Mouse (Mus musculus): ENCODE measurements around the gene Eml1. TPM values are rescaled to one million over a fixed set of nuclear protein-coding genes. Genes with fewer than 3 reads are reported as not detected.

Eml1 gene
- polyA plus RNA-seq, 1 experiment, result 40.5 TPM

- Histone ChIP-seq H3K27ac (ENCODE audit: insufficient read depth, low read length) (peak overlapping the region; percentile 81), H3K4me1 (ENCODE audit: control insufficient read depth, insufficient read depth, low read length) (peaks cover 39% of the 10 kb centered on the region), H3K4me3 (ENCODE audit: insufficient read depth, low read length) (no peak overlapping the region)
- TF ChIP-seq CTCF (IDR thresholded peaks at IDR 0.05; ENCODE audit: borderline replicate concordance, insufficient read depth, low read length) (no peak), POLR2A (IDR thresholded peaks at IDR 0.05; ENCODE audit: low read depth, low read length) (no peak)
Measured at GRCm38 (mm10) chr12:108393082-108393481, 22.3 kb downstream of the Eml1 start.

GRCm38 (mm10) chr12:108393637-108394036, 22.9 kb downstream of the Eml1 start:
- no peak overlapping the region for H3K4me3 ChIP-seq (ENCODE audit: insufficient read depth, low read length)
- peaks cover 39% of the 10 kb centered on the region for H3K4me1 ChIP-seq (ENCODE audit: control insufficient read depth, insufficient read depth, low read length)
- H3K27ac ChIP-seq (ENCODE audit: insufficient read depth, low read length), result peak overlapping the region; percentile 81
- TF ChIP-seq POLR2A (IDR thresholded peaks at IDR 0.05; ENCODE audit: low read depth, low read length) (0 out of 2 replicates have a peak, but pooled peaks have one; percentile 27), CTCF (IDR thresholded peaks at IDR 0.05; ENCODE audit: borderline replicate concordance, insufficient read depth, low read length) (no peak)

- peak overlapping the region; percentile 75 for H3K27ac ChIP-seq (ENCODE audit: insufficient read depth, low read length)
- no peak for TF ChIP-seq CTCF (IDR thresholded peaks at IDR 0.05; ENCODE audit: borderline replicate concordance, insufficient read depth, low read length)
- TF ChIP-seq POLR2A (IDR thresholded peaks at IDR 0.05; ENCODE audit: low read depth, low read length), result no peak
Measured at GRCm38 (mm10) chr12:108394534-108395284, 24.0 kb downstream of the Eml1 start.

GRCm38 (mm10) chr12:108395285-108395660, 24.5 kb downstream of the Eml1 start:
- peak overlapping the region; percentile 71 for H3K27ac ChIP-seq (ENCODE audit: insufficient read depth, low read length)
- H3K4me1 ChIP-seq (ENCODE audit: control insufficient read depth, insufficient read depth, low read length), result peaks cover 41% of the 10 kb centered on the region
- no peak for TF ChIP-seq CTCF (IDR thresholded peaks at IDR 0.05; ENCODE audit: borderline replicate concordance, insufficient read depth, low read length)
- TF ChIP-seq POLR2A (IDR thresholded peaks at IDR 0.05; ENCODE audit: low read depth, low read length), result no peak
- H3K4me3 ChIP-seq (ENCODE audit: insufficient read depth, low read length), result no peak overlapping the region

More at GRCm38 (mm10) chr12:108394534-108395284, 24.0 kb downstream of the Eml1 start:
- Histone ChIP-seq H3K4me1 (ENCODE audit: control insufficient read depth, insufficient read depth, low read length) (peaks cover 39% of the 10 kb centered on the region), H3K4me3 (ENCODE audit: insufficient read depth, low read length) (no peak overlapping the region)

- Histone ChIP-seq H3K27ac (ENCODE audit: insufficient read depth, low read length) (peak overlapping the region; percentile 9; the same call in 1 of the 2 replicates), H3K4me3 (ENCODE audit: insufficient read depth, low read length) (no peak overlapping the region), H3K4me1 (ENCODE audit: control insufficient read depth, insufficient read depth, low read length) (peaks cover 47% of the 10 kb centered on the region)
- no peak for TF ChIP-seq POLR2A (IDR thresholded peaks at IDR 0.05; ENCODE audit: low read depth, low read length)
- TF ChIP-seq CTCF (IDR thresholded peaks at IDR 0.05; ENCODE audit: borderline replicate concordance, insufficient read depth, low read length), result no peak
Measured at GRCm38 (mm10) chr12:108396081-108396947, 25.6 kb downstream of the Eml1 start.

- peaks cover 36% of the 10 kb centered on the region for H3K4me1 ChIP-seq (ENCODE audit: control insufficient read depth, insufficient read depth, low read length)
Measured at GRCm38 (mm10) chr12:108398681-108399080, 27.9 kb downstream of the Eml1 start.

GRCm38 (mm10) chr12:108399191-108399590, 28.4 kb downstream of the Eml1 start:
- H3K27ac ChIP-seq (ENCODE audit: insufficient read depth, low read length), result no peak overlapping the region
- no peak overlapping the region for H3K4me3 ChIP-seq (ENCODE audit: insufficient read depth, low read length)
- TF ChIP-seq CTCF (IDR thresholded peaks at IDR 0.05; ENCODE audit: borderline replicate concordance, insufficient read depth, low read length) (no peak), POLR2A (IDR thresholded peaks at IDR 0.05; ENCODE audit: low read depth, low read length) (no peak)
- peaks cover 36% of the 10 kb centered on the region for H3K4me1 ChIP-seq (ENCODE audit: control insufficient read depth, insufficient read depth, low read length)

More at GRCm38 (mm10) chr12:108398681-108399080, 27.9 kb downstream of the Eml1 start:
- no peak overlapping the region for H3K4me3 ChIP-seq (ENCODE audit: insufficient read depth, low read length)
- no peak overlapping the region for H3K27ac ChIP-seq (ENCODE audit: insufficient read depth, low read length)
- TF ChIP-seq POLR2A (IDR thresholded peaks at IDR 0.05; ENCODE audit: low read depth, low read length) (no peak), CTCF (IDR thresholded peaks at IDR 0.05; ENCODE audit: borderline replicate concordance, insufficient read depth, low read length) (no peak)

GRCm38 (mm10) chr12:108400951-108401350, 30.2 kb downstream of the Eml1 start:
- H3K4me3 ChIP-seq (ENCODE audit: insufficient read depth, low read length), result no peak overlapping the region
- H3K27ac ChIP-seq (ENCODE audit: insufficient read depth, low read length), result no peak overlapping the region
- peaks cover 28% of the 10 kb centered on the region for H3K4me1 ChIP-seq (ENCODE audit: control insufficient read depth, insufficient read depth, low read length)
- TF ChIP-seq CTCF (IDR thresholded peaks at IDR 0.05; ENCODE audit: borderline replicate concordance, insufficient read depth, low read length) (no peak), POLR2A (IDR thresholded peaks at IDR 0.05; ENCODE audit: low read depth, low read length) (no peak)

GRCm38 (mm10) chr12:108403957-108404356, 33.2 kb downstream of the Eml1 start:
- no peak for TF ChIP-seq CTCF (IDR thresholded peaks at IDR 0.05; ENCODE audit: borderline replicate concordance, insufficient read depth, low read length)
- TF ChIP-seq POLR2A (IDR thresholded peaks at IDR 0.05; ENCODE audit: low read depth, low read length), result 0 out of 2 replicates have a peak, but pooled peaks have one; percentile 30
- Histone ChIP-seq H3K4me1 (ENCODE audit: control insufficient read depth, insufficient read depth, low read length) (peaks cover 18% of the 10 kb centered on the region), H3K27ac (ENCODE audit: insufficient read depth, low read length) (peak overlapping the region; percentile 12; the same call in 1 of the 2 replicates), H3K4me3 (ENCODE audit: insufficient read depth, low read length) (no peak overlapping the region)

Measured in embryonic fibroblast, embryonic 13.5 days (primary cell).